Mouse (Mus musculus) heart, embryonic 14.5 days (tissue): ENCODE measurements around the gene Xylb. TPM values are rescaled to one million over a fixed set of nuclear protein-coding genes. Genes with fewer than 3 reads are reported as not detected.

Source experiments
- ATAC-seq: fragments of 200-750 bp; cut with Nextera tagmentation; 2 replicates; pipeline ENCODE4 v1.8.0; 2017; ENCODE audit warnings: low read depth, moderate TSS enrichment; ENCODE audit not compliant: insufficient number of reproducible peaks, insufficient read depth, low FRiP score
- H3K27ac ChIP-seq, 2 experiments: fragments of 200-500 bp in 1 of 2; fragments of 300-500 bp in 1 of 2; sonication (generic) in 1 of 2; replicated peaks in 1 of 2; 2 replicates each; pipeline ENCODE4 v1.5.1; 2012 to 2014; ENCODE audit warnings: low read depth in 2 of 2, low read length in 2 of 2, control low read depth in 1 of 2, mild to moderate bottlenecking in 1 of 2, mixed read lengths in 1 of 2; ENCODE audit not compliant: control insufficient read depth in 1 of 2, insufficient read depth in 1 of 2
- H3K27me3 ChIP-seq: fragments of 300-500 bp; sonication (generic); 2 replicates; pipeline ENCODE4 v1.6.1; 2014; ENCODE audit warnings: mild to moderate bottlenecking, low read length, control low read depth; ENCODE audit not compliant: control insufficient read depth, insufficient read depth
- H3K36me3 ChIP-seq: fragments of 300-500 bp; sonication (generic); 2 replicates; pipeline ENCODE4 v1.6.1; 2014; ENCODE audit warnings: mild to moderate bottlenecking, control low read depth, low read length, mixed read lengths; ENCODE audit not compliant: control insufficient read depth, insufficient read depth
- H3K4me1 ChIP-seq, 2 experiments: fragments of 200-500 bp in 1 of 2; fragments of 300-500 bp in 1 of 2; sonication (generic) in 1 of 2; 2 replicates each; pipeline ENCODE4 v1.6.1; 2012 to 2014; ENCODE audit warnings: low read length in 2 of 2, control low read depth in 1 of 2, mixed read lengths in 1 of 2; ENCODE audit not compliant: control insufficient read depth in 2 of 2, insufficient read depth in 2 of 2
- H3K4me2 ChIP-seq: fragments of 300-500 bp; sonication (generic); 2 replicates; pipeline ENCODE4 v1.6.1; 2014; ENCODE audit warnings: mild to moderate bottlenecking, low read length
- H3K4me3 ChIP-seq, 2 experiments: fragments of 200-500 bp in 1 of 2; fragments of 300-500 bp in 1 of 2; sonication (generic) in 1 of 2; 2 replicates each; pipeline ENCODE4 v1.5.1; 2012 to 2014; ENCODE audit warnings: low read length in 2 of 2, mild to moderate bottlenecking in 2 of 2, control low read depth in 1 of 2, low read depth in 1 of 2, moderate library complexity in 1 of 2; ENCODE audit not compliant: control insufficient read depth in 1 of 2, insufficient read depth in 1 of 2
- H3K9ac ChIP-seq: fragments of 300-500 bp; sonication (generic); 2 replicates; pipeline ENCODE4 v1.6.1; 2014; ENCODE audit warnings: mild to moderate bottlenecking, low read length
- H3K9me3 ChIP-seq: fragments of 300-500 bp; sonication (generic); 2 replicates; pipeline ENCODE4 v1.6.1; 2016; ENCODE audit warnings: low read length, control low read depth; ENCODE audit not compliant: control insufficient read depth
- WGBS: fragments of 180-500 bp; shearing (Covaris S2); extraction: QIAGEN DNeasy Blood & Tissue Kit; methylation state at CpG from one replicate; pipeline ENCODE4 v1.1.7; 2014; 5-methylcytosine and 5-hydroxymethylcytosine counted together
- polyA plus RNA-seq: library from polyadenylated mRNA; unstranded; fragments of >200 nt; fragmentation: Nextera tagmentation; extraction: Ambion mirVana; gene quantifications from 2 replicates; pipeline ENCODE4 v1.2.1, GENCODE M21; 2014

Gene Xylb
- polyA plus RNA-seq, 1 experiment from 2014 or later, result 1.2 TPM

DNA sequence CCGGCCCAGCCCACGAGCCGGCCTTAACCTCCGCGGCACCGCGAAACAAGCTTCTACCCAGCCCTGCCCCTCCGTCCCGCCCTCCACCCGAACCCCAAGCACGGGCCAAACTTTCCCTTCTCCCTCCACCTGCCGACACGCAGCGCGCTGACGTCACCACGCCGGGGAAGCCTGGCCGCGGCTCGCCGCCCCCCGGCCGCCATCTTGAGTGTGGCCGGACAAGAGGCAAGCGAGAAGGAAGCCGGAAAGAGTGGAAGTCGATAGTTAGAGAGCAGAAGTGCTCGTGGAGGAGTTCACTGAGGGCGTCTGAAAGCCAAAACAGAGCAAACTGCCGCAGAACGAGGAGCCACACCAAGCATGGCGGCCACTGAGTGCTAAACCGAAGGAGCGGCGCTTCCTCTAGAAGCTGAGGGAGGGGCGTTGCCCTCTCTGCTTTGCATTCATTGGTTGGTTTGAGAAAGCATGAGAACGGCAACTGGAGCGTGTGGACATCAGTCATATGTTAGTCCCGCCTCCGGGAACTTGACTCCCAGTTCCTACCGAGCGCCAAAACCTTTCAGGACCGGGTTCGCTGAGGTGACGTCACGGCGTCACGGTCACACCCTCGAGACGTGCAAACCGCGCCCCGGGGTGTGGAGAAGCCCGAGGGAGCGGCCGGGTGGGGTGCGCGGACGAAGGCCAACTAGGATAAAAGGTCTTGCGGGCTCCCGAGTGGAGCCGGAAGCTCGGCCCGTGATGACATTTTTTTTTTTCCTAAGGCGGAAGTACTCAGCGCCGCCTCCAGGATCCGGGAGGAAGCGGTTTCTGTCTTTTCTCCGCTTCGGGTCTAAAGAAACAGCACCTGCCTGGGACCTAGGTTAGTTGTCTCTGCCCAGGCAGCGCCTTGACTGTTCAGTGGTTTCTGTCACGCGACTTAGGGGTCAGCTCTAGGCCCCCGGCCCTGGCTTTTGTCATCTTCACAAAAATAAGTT, 34.6 kb upstream of the Xylb start, which contains the start of gene Oxsr1:
Gene Oxsr1, minus strand, starts transcription at position 139 of the 971 bp plus-strand sequence.
- Histone ChIP-seq H3K4me3 (peak within 1 kb of the TSS; percentile 64 to 95), H3K9ac (peak within 1 kb of the TSS; percentile 91), H3K36me3 (0 out of 2 replicates have a peak, but pooled peaks cover 5% of the 10 kb centered on the region), H3K27me3 (no peaks in the 10 kb centered on the region), H3K4me2 (peak within 1 kb of the TSS; percentile 99), H3K4me1 (peaks cover 0 to 6% of the 10 kb centered on the region in 2 experiments; a peak in 1 of 4 replicates), H3K9me3 (no peaks in the 10 kb centered on the region), H3K27ac (peak within 1 kb of the TSS; percentile 93 to 95)
- under 1% methylated on average over 76 of the region's 76 CpGs for WGBS
- peak; percentile 95 for ATAC-seq

DNA sequence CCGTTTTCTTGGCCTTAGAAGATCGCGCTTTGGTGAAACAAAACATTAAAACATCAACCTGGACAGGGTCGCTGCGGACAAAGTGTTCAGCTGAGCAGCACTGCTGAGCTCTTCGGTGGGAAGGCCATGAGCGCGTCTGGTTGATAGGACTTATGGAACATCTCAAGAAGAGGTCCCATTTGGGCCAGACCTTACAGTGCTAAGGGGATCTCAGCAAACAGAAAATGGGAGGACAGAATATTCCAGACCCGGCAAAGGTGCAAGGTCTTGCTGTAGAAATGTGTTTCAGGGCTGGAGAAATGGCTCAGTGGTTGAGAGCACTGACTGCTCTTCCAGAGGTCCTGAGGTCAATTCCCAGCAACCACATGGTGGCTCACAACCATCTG, 33.9 kb upstream of the Xylb start:
- H3K9me3 ChIP-seq, result no peaks in the 10 kb centered on the region
- H3K27me3 ChIP-seq, result no peaks in the 10 kb centered on the region
- H3K4me1 ChIP-seq, result peaks cover 0 to 6% of the 10 kb centered on the region in 2 experiments; a peak in 1 of 4 replicates
- peak overlapping the region; percentile 91 for H3K9ac ChIP-seq
- H3K4me3 ChIP-seq, result peak overlapping the region; percentile 64 to 95
- H3K4me2 ChIP-seq, result peak overlapping the region; percentile 70
- peak overlapping the region; percentile 93 to 95 for H3K27ac ChIP-seq
- 5% methylated on average over 9 of the region's 9 CpGs for WGBS
- 0 out of 2 replicates have a peak, but pooled peaks cover 2% of the 10 kb centered on the region for H3K36me3 ChIP-seq
- no peak for ATAC-seq

DNA sequence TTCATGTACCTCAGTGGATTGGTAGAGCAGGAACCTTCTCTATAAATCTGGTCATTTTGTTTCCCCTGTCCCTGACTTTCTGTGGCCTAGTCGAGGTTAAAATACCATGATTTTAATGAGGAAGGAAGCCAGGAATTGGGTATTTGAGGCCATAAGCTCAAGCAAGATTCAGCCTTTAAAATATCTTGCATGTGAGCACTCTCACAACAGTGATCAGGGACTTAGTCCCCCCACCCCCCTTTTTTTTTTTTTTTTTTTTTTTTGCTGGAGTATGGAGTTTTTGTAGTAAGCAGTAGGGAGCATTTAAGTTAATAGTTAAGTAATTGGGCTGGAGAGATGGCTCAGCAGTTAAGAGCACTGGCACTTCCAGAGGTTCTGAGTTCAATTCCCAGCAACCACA, 33.1 kb upstream of the Xylb start:
- H3K4me1 ChIP-seq, result peaks cover 0 to 6% of the 10 kb centered on the region in 2 experiments; a peak in 1 of 4 replicates
- no peak for ATAC-seq
- H3K9ac ChIP-seq, result no peak overlapping the region
- no peaks in the 10 kb centered on the region for H3K36me3 ChIP-seq
- H3K9me3 ChIP-seq, result no peaks in the 10 kb centered on the region
- H3K27me3 ChIP-seq, result no peaks in the 10 kb centered on the region
- H3K4me3 ChIP-seq, result no peak overlapping the region
- H3K4me2 ChIP-seq, result no peak overlapping the region
- 63% methylated on average over 1 of the region's 1 CpGs for WGBS
- no peak overlapping the region for H3K27ac ChIP-seq

DNA sequence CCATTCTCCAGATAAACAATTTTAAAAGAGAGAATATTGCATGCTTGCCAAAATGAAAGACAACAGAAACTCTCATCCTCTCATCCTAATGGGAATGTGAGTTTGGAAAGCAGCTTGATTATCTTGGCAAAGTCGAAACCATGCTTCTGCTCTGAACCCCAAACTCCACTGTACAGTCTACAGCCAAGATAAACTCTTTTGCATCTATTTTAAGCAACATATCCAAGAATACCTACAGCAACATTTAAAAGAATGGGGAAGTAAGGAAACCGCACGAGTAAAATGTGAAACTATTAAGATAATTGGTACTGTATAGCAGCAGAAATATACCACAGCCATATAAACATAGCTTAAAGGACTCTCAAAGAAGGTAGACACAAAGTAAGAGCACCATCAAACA, 28.7 kb upstream of the Xylb start:
- Histone ChIP-seq H3K27ac (0 out of 4 replicates have a peak overlapping the region, but pooled peaks of 1 of the 2 experiments have one; percentile 34), H3K4me1 (no peaks in the 10 kb centered on the region), H3K4me3 (no peak overlapping the region), H3K9ac (no peak overlapping the region), H3K4me2 (no peak overlapping the region), H3K27me3 (no peaks in the 10 kb centered on the region), H3K9me3 (no peaks in the 10 kb centered on the region), H3K36me3 (no peaks in the 10 kb centered on the region)
- 50% methylated on average over 3 of the region's 3 CpGs for WGBS
- ATAC-seq, result no peak

DNA sequence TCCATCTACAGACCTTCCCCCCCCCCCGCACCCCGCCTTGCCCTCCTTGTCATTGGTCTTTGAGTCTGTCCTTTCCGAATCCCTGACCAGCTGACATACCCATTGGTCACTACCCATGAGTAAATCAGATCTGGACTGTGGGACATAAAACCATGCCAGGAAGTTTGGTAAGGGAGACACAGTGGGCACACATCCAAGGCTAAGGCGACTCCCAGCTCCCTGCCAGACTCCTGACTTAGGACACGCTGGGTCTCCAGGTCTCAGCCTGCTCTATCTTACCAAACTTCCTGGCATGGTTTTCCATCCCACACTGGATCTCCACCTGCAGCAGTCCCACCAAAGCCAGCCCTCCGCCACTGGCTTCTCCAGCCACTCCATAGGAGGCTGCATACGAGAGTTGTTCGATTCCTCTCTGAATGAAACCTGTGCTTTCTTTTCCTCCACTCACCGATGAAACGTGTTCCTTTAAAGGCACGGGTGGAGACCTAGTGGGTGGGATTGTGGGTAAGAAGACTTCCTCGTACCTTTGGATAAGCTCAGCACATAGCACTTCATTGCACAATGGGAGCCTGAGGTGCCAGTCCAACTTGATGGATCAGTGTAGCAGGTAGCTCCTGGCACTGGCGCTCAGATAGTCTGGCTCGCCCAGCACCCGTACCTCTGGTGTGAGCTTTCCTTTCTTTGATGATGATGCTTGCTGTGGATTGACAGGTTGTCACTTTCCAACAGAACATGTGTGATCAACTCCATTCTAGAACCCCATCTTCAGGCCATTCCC, 26.8 kb upstream of the Xylb start:
- WGBS, result 82% methylated on average over 15 of the region's 15 CpGs
- Histone ChIP-seq H3K4me3 (no peak overlapping the region), H3K9ac (no peak overlapping the region), H3K9me3 (no peaks in the 10 kb centered on the region), H3K36me3 (no peaks in the 10 kb centered on the region), H3K27ac (no peak overlapping the region), H3K27me3 (no peaks in the 10 kb centered on the region), H3K4me1 (peaks cover 8 to 10% of the 10 kb centered on the region in 2 experiments), H3K4me2 (no peak overlapping the region)
- ATAC-seq, result no peak

DNA sequence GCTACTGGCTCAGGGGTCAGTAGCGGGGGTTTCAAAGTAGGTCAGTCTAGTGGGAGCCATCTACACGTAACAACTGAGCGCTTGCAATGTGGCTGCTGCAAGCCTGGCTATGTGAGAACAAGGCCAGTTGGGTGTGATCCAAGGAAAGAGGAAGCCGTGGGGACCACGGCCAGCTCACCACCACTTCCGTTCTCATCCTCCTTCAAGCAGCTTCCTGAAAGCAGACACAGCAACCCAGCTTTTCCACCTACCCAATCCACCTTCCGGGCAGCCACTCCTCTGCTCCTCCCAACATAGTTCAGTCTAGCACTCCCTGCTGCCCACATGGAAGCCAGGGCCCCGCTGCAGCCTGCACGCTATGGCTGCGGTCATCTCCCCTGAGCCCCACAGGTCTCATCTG, 22.9 kb upstream of the Xylb start:
- Histone ChIP-seq H3K4me3 (no peak overlapping the region), H3K9ac (no peak overlapping the region), H3K9me3 (no peaks in the 10 kb centered on the region), H3K4me1 (peaks cover 12 to 14% of the 10 kb centered on the region in 2 experiments), H3K36me3 (0 out of 2 replicates have a peak, but pooled peaks cover 9% of the 10 kb centered on the region), H3K4me2 (peak overlapping the region; percentile 16; the same call in 1 of the 2 replicates), H3K27ac (peak overlapping the region; percentile 17 to 27; a peak in 1 of 4 replicates), H3K27me3 (no peaks in the 10 kb centered on the region)
- peak; percentile 48; the same call in 1 of the 2 replicates for ATAC-seq
- 30% methylated on average over 10 of the region's 10 CpGs for WGBS

DNA sequence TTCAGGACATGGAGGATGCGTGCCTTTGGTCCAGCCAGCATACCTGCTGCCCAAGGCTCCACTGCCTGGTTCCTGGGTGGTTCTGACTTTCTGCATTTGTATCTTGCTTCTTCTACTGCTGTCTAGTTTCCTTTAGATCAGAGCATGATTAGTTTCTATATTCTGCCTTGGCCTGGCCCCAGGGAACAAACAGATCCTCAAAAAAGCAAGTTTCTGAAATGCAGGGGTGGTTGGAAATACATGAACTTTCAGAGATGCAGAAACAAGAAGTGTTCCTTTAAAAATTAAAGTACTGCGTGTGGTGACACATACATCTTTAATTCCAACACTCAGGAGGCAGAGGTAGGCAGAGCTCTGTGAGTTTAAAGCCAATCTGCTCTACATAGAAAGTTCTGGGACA, 22.3 kb upstream of the Xylb start:
- no peak overlapping the region for H3K4me2 ChIP-seq
- WGBS, result 76% methylated on average over 2 of the region's 2 CpGs

More for the DNA sequence above, 22.3 kb upstream of the Xylb start:
- 0 out of 2 replicates have a peak, but pooled peaks cover 9% of the 10 kb centered on the region for H3K36me3 ChIP-seq
- no peak for ATAC-seq
- H3K4me1 ChIP-seq, result peaks cover 12 to 16% of the 10 kb centered on the region in 2 experiments
- no peaks in the 10 kb centered on the region for H3K9me3 ChIP-seq
- H3K27me3 ChIP-seq, result no peaks in the 10 kb centered on the region
- no peak overlapping the region for H3K9ac ChIP-seq
- no peak overlapping the region for H3K4me3 ChIP-seq
- peak overlapping the region; percentile 17 to 27; a peak in 1 of 4 replicates for H3K27ac ChIP-seq
